Mouse (Mus musculus) brain, embryonic 14.5 days (tissue): ENCODE data around the gene Wdr66.

Experiments
- CTCF ChIP-seq: fragments of 200-500 bp; IDR thresholded peaks from 2 replicates; pipeline ENCODE4 v1.5.1; 2012; ENCODE audit warnings: inconsistent platforms, mild to moderate bottlenecking, moderate library complexity, borderline replicate concordance; ENCODE audit not compliant: insufficient read depth, insufficient read length; ENCODE audit errors: extremely low read depth
- POLR2A ChIP-seq: fragments of 200-500 bp; IDR thresholded peaks from 2 replicates; pipeline ENCODE4 v1.6.1; 2012; ENCODE audit warnings: mild to moderate bottlenecking, inconsistent platforms, borderline replicate concordance; ENCODE audit not compliant: poor library complexity, insufficient read depth, insufficient read length, severe bottlenecking; ENCODE audit errors: extremely low read depth

GRCm38 (mm10) chr5:123239501-123239900 lies 12.4 kb upstream of the Wdr66 start:
- TF ChIP-seq CTCF (no peak), POLR2A (no peak)
